Mouse (Mus musculus): Measurements from ENCODE around the gene Kazn.

Gene Kazn

GRCm38 (mm10) chr4:142193151-142193578 lies 46.0 kb downstream of the Kazn start:
- DNase-seq (ENCODE audit: low read depth, low spot score) = no peak

- no peak for DNase-seq (ENCODE audit: low read depth, low spot score)
These were observed 49.2 kb downstream of the Kazn start for GRCm38 (mm10) chr4:142189960-142190359.

GRCm38 (mm10) chr4:142188501-142188900 lies 50.7 kb downstream of the Kazn start:
- no peak for DNase-seq (ENCODE audit: low read depth, low spot score)

GRCm38 (mm10) chr4:142186155-142186554 lies 53.0 kb downstream of the Kazn start:
- no peak for DNase-seq (ENCODE audit: low read depth, low spot score)

GRCm38 (mm10) chr4:142185533-142185900 lies 53.7 kb downstream of the Kazn start:
- no peak for DNase-seq (ENCODE audit: low read depth, low spot score)

GRCm38 (mm10) chr4:142184852-142185532 lies 54.2 kb downstream of the Kazn start:
- no peak for DNase-seq (ENCODE audit: low read depth, low spot score)

GRCm38 (mm10) chr4:142183591-142183990 lies 55.6 kb downstream of the Kazn start:
- DNase-seq (ENCODE audit: low read depth, low spot score) = no peak

GRCm38 (mm10) chr4:142183015-142183414 lies 56.2 kb downstream of the Kazn start:
- DNase-seq (ENCODE audit: low read depth, low spot score) = no peak

GRCm38 (mm10) chr4:142181646-142182045 lies 57.6 kb downstream of the Kazn start:
- DNase-seq (ENCODE audit: low read depth, low spot score) = no peak

- DNase-seq (ENCODE audit: low read depth, low spot score) = no peak
These were observed 58.3 kb downstream of the Kazn start for GRCm38 (mm10) chr4:142180874-142181273.

- no peak for DNase-seq (ENCODE audit: low read depth, low spot score)
These were observed 58.9 kb downstream of the Kazn start for GRCm38 (mm10) chr4:142180289-142180688.

GRCm38 (mm10) chr4:142179531-142179930 lies 59.7 kb downstream of the Kazn start:
- no peak for DNase-seq (ENCODE audit: low read depth, low spot score)

- DNase-seq (ENCODE audit: low read depth, low spot score) = no peak
These were observed 62.5 kb downstream of the Kazn start for GRCm38 (mm10) chr4:142176732-142177131.

GRCm38 (mm10) chr4:142173981-142174485 lies 65.2 kb downstream of the Kazn start:
- no peak for DNase-seq (ENCODE audit: low read depth, low spot score)

- DNase-seq (ENCODE audit: low read depth, low spot score) = no peak
These were observed 66.3 kb downstream of the Kazn start for GRCm38 (mm10) chr4:142172942-142173341.

- DNase-seq (ENCODE audit: low read depth, low spot score) = no peak
These were observed 67.3 kb downstream of the Kazn start for GRCm38 (mm10) chr4:142171788-142172497.

GRCm38 (mm10) chr4:142170882-142171768 lies 68.1 kb downstream of the Kazn start:
- no peak for DNase-seq (ENCODE audit: low read depth, low spot score)

GRCm38 (mm10) chr4:142169636-142170035 lies 69.6 kb downstream of the Kazn start:
- no peak for DNase-seq (ENCODE audit: low read depth, low spot score)

GRCm38 (mm10) chr4:142168352-142168751 lies 70.8 kb downstream of the Kazn start:
- DNase-seq (ENCODE audit: low read depth, low spot score) = no peak

GRCm38 (mm10) chr4:142165835-142166701 lies 73.1 kb downstream of the Kazn start:
- DNase-seq (ENCODE audit: low read depth, low spot score) = no peak

- no peak for DNase-seq (ENCODE audit: low read depth, low spot score)
These were observed 73.8 kb downstream of the Kazn start for GRCm38 (mm10) chr4:142165363-142165762.
